Mouse (Mus musculus) kidney, embryonic 15.5 days (tissue): ENCODE data around the gene Ints1. TPM values are rescaled to one million over a fixed set of nuclear protein-coding genes. Genes with fewer than 3 reads are reported as not detected.

Experiments
- ATAC-seq: fragments of 200-750 bp; cut with Nextera tagmentation; replicated peaks from 2 replicates; pipeline ENCODE4 v1.8.0; 2017; ENCODE audit warnings: moderate TSS enrichment; ENCODE audit not compliant: low FRiP score
- H3K27ac ChIP-seq: fragments of 300-500 bp; sonication (generic); 2 replicates; pipeline ENCODE4 v1.5.1; 2015; ENCODE audit warnings: mild to moderate bottlenecking, inconsistent platforms
- H3K27me3 ChIP-seq: fragments of 300-500 bp; sonication (generic); 2 replicates; pipeline ENCODE4 v1.6.1; 2015; ENCODE audit warnings: inconsistent platforms
- H3K36me3 ChIP-seq: fragments of 300-500 bp; sonication (generic); 2 replicates; pipeline ENCODE4 v1.6.1; 2015; ENCODE audit warnings: inconsistent platforms
- H3K4me1 ChIP-seq: fragments of 300-500 bp; sonication (generic); 2 replicates; pipeline ENCODE4 v1.6.1; 2015; ENCODE audit warnings: inconsistent platforms
- H3K4me2 ChIP-seq: fragments of 300-500 bp; sonication (generic); 2 replicates; pipeline ENCODE4 v1.6.1; 2015; ENCODE audit warnings: moderate library complexity, mild to moderate bottlenecking, inconsistent platforms
- H3K4me3 ChIP-seq: fragments of 300-500 bp; sonication (generic); replicated peaks from 2 replicates; pipeline ENCODE4 v1.5.1; 2015; ENCODE audit warnings: mild to moderate bottlenecking, inconsistent platforms
- H3K9ac ChIP-seq: fragments of 300-500 bp; sonication (generic); 2 replicates; pipeline ENCODE4 v1.6.1; 2015; ENCODE audit warnings: mild to moderate bottlenecking, inconsistent platforms
- H3K9me3 ChIP-seq: fragments of 300-500 bp; sonication (generic); replicated peaks from 2 replicates; pipeline ENCODE4 v1.6.1; 2016; ENCODE audit warnings: inconsistent platforms
- WGBS: fragments of 180-500 bp; shearing (Covaris S2); methylation state at CpG from one replicate; pipeline ENCODE4 v1.1.7; 2015; ENCODE audit warnings: mixed read lengths; 5-methylcytosine and 5-hydroxymethylcytosine counted together
- polyA plus RNA-seq: library from polyadenylated mRNA; unstranded; fragments of >200 nt; fragmentation: Nextera tagmentation; extraction: Ambion mirVana; gene quantifications from 2 replicates; pipeline ENCODE4 v1.2.1, GENCODE M21; 2015

Gene Ints1
- polyA plus RNA-seq, 1 experiment from 2014 or later, result 27.7 TPM

- Histone ChIP-seq H3K36me3 (no peaks in the 10 kb centered on the region), H3K27ac (no peak overlapping the region), H3K4me2 (no peak overlapping the region), H3K4me1 (peaks cover 42% of the 10 kb centered on the region), H3K9me3 (no peaks in the 10 kb centered on the region), H3K4me3 (no peak overlapping the region), H3K9ac (no peak overlapping the region), H3K27me3 (no peaks in the 10 kb centered on the region)
- WGBS, result 78% methylated on average over 11 of the region's 11 CpGs
- no peak for ATAC-seq
Measured at GRCm38 (mm10) chr5:139727261-139727660, 48.2 kb downstream of the Ints1 start.

GRCm38 (mm10) chr5:139726186-139726585 lies 49.3 kb downstream of the Ints1 start:
- Histone ChIP-seq H3K36me3 (no peaks in the 10 kb centered on the region), H3K9ac (no peak overlapping the region), H3K27ac (no peak overlapping the region), H3K4me1 (peaks cover 38% of the 10 kb centered on the region), H3K4me3 (no peak overlapping the region), H3K9me3 (no peaks in the 10 kb centered on the region), H3K4me2 (no peak overlapping the region), H3K27me3 (no peaks in the 10 kb centered on the region)
- WGBS, result 84% methylated on average over 3 of the region's 3 CpGs
- no peak for ATAC-seq

- no peak overlapping the region for H3K9ac ChIP-seq
- H3K4me3 ChIP-seq, result no peak overlapping the region
- H3K9me3 ChIP-seq, result no peaks in the 10 kb centered on the region
- peaks cover 24% of the 10 kb centered on the region for H3K4me1 ChIP-seq
- no peaks in the 10 kb centered on the region for H3K27me3 ChIP-seq
- ATAC-seq, result peak; percentile 52; the same call in 1 of the 2 replicates
- 31% methylated on average over 10 of the region's 10 CpGs for WGBS
- no peaks in the 10 kb centered on the region for H3K36me3 ChIP-seq
- H3K27ac ChIP-seq, result peak overlapping the region; percentile 64; the same call in 1 of the 2 replicates
- peak overlapping the region; percentile 36 for H3K4me2 ChIP-seq
Measured at GRCm38 (mm10) chr5:139724336-139725116, 50.9 kb downstream of the Ints1 start.

DNA sequence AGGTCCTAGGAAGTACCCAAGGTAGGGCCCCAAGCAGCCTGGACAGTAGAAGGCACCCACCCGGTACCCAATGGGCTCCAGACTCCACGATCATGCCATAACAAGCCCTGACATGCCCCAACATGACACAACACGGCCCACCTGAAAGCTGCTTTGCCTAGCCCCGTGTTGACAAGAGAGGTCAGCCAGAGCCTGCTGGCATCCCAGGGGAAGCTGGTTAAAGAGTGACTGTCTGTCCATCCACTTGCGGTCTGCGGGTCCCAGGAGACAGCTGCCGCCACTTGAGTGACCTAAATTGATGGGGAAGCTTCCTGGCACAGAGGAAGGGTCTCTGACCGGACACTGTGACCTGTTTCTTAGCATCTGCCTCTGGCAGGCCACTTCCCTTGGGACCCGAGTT lies 52.4 kb downstream of the Ints1 start:
- Histone ChIP-seq H3K27me3 (no peaks in the 10 kb centered on the region), H3K4me1 (peaks cover 30% of the 10 kb centered on the region), H3K36me3 (no peaks in the 10 kb centered on the region), H3K9ac (no peak overlapping the region), H3K27ac (no peak overlapping the region), H3K4me2 (no peak overlapping the region), H3K9me3 (no peaks in the 10 kb centered on the region), H3K4me3 (no peak overlapping the region)
- 60% methylated on average over 9 of the region's 9 CpGs for WGBS
- ATAC-seq, result no peak

DNA sequence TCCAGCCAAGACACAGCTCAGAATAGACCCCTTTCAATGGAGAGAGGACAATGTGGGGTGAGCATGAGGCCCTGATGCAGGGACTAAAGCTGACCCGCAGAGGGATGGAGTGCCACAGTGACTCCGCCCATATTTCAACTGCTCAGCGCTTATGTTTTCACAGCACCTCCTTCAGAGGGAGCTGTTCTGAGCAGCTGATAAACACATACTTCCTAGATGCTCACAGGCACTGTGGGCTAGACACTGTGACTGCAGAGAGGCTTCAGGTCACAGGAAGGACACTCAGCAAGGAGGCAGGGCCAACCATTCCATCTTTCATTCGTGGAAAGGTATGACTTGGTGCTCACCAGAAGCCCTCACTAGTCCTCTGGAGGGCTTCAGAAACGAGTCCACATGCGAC lies 52.8 kb downstream of the Ints1 start:
- no peak for ATAC-seq
- no peak overlapping the region for H3K27ac ChIP-seq
- no peaks in the 10 kb centered on the region for H3K36me3 ChIP-seq
- no peaks in the 10 kb centered on the region for H3K27me3 ChIP-seq
- no peak overlapping the region for H3K4me3 ChIP-seq
- H3K9ac ChIP-seq, result no peak overlapping the region
- WGBS, result 65% methylated on average over 6 of the region's 6 CpGs
- peaks cover 30% of the 10 kb centered on the region for H3K4me1 ChIP-seq
- H3K4me2 ChIP-seq, result no peak overlapping the region
- H3K9me3 ChIP-seq, result no peaks in the 10 kb centered on the region

GRCm38 (mm10) chr5:139718949-139719348 lies 56.5 kb downstream of the Ints1 start:
- Histone ChIP-seq H3K4me2 (no peak overlapping the region), H3K9me3 (no peaks in the 10 kb centered on the region), H3K4me1 (peaks cover 15% of the 10 kb centered on the region), H3K27me3 (no peaks in the 10 kb centered on the region), H3K4me3 (no peak overlapping the region), H3K9ac (no peak overlapping the region), H3K27ac (no peak overlapping the region), H3K36me3 (no peaks in the 10 kb centered on the region)
- no peak for ATAC-seq
- WGBS, result 73% methylated on average over 7 of the region's 7 CpGs

DNA sequence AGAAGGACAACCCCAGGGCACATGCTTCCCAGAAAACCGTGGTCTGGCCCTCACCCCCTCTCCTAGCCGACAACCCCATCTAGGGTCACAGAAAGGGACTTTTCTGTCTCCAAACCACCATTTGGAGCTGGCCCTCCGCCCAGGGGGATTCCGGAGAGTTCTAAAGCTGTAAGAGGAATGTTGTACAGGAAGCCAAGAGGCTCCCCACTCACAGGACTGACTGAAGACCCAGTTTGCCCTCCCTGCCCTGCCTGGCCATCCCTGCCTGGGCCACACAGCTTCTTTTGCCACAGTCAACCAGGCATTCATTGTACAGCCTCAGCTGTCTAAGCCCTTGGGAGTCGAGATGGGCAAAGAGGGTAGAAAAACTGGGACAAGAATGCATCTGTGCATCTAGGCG lies 56.9 kb downstream of the Ints1 start:
- H3K9me3 ChIP-seq, result no peaks in the 10 kb centered on the region
- no peaks in the 10 kb centered on the region for H3K36me3 ChIP-seq
- H3K27me3 ChIP-seq, result no peaks in the 10 kb centered on the region
- no peak overlapping the region for H3K4me3 ChIP-seq
- no peak overlapping the region for H3K4me2 ChIP-seq
- 68% methylated on average over 6 of the region's 6 CpGs for WGBS
- H3K4me1 ChIP-seq, result peaks cover 15% of the 10 kb centered on the region; the same call in 1 of the 2 replicates
- H3K9ac ChIP-seq, result no peak overlapping the region
- H3K27ac ChIP-seq, result no peak overlapping the region; the same call in 1 of the 2 replicates
- no peak for ATAC-seq

GRCm38 (mm10) chr5:139717723-139718122 lies 57.8 kb downstream of the Ints1 start:
- Histone ChIP-seq H3K27ac (no peak overlapping the region), H3K4me2 (no peak overlapping the region), H3K4me3 (no peak overlapping the region), H3K9ac (no peak overlapping the region), H3K27me3 (no peaks in the 10 kb centered on the region), H3K36me3 (no peaks in the 10 kb centered on the region), H3K9me3 (no peaks in the 10 kb centered on the region), H3K4me1 (peaks cover 9% of the 10 kb centered on the region; the same call in 1 of the 2 replicates)
- WGBS, result 98% methylated on average over 2 of the region's 2 CpGs
- ATAC-seq, result peak; percentile 27; the same call in 1 of the 2 replicates

- H3K9ac ChIP-seq, result no peak overlapping the region
- ATAC-seq, result no peak
- H3K36me3 ChIP-seq, result peaks cover 27% of the 10 kb centered on the region; the same call in 1 of the 2 replicates
- no peak overlapping the region for H3K4me3 ChIP-seq
- no peak overlapping the region for H3K4me2 ChIP-seq
- H3K27me3 ChIP-seq, result no peaks in the 10 kb centered on the region
- H3K4me1 ChIP-seq, result 0 out of 2 replicates have a peak, but pooled peaks cover 4% of the 10 kb centered on the region
- 93% methylated on average over 10 of the region's 10 CpGs for WGBS
- no peaks in the 10 kb centered on the region for H3K9me3 ChIP-seq
- H3K27ac ChIP-seq, result no peak overlapping the region
Measured at GRCm38 (mm10) chr5:139706496-139706895, 69.0 kb downstream of the Ints1 start.

- Histone ChIP-seq H3K9me3 (no peaks in the 10 kb centered on the region), H3K36me3 (peaks cover 6% of the 10 kb centered on the region; the same call in 1 of the 2 replicates), H3K9ac (no peak overlapping the region), H3K27me3 (no peaks in the 10 kb centered on the region), H3K4me3 (no peak overlapping the region), H3K27ac (no peak overlapping the region), H3K4me2 (no peak overlapping the region), H3K4me1 (0 out of 2 replicates have a peak, but pooled peaks cover 4% of the 10 kb centered on the region)
- 72% methylated on average over 2 of the region's 2 CpGs for WGBS
- 0 out of 2 replicates have a peak, but pooled peaks have one; percentile 43 for ATAC-seq
Measured at GRCm38 (mm10) chr5:139702905-139703304, 72.6 kb downstream of the Ints1 start.

- 0 out of 2 replicates have a peak, but pooled peaks have one; percentile 22 for ATAC-seq
- 50% methylated on average over 10 of the region's 10 CpGs for WGBS
- no peak overlapping the region for H3K9ac ChIP-seq
- H3K9me3 ChIP-seq, result no peaks in the 10 kb centered on the region
- no peak overlapping the region for H3K27ac ChIP-seq
- H3K4me1 ChIP-seq, result 0 out of 2 replicates have a peak, but pooled peaks cover 4% of the 10 kb centered on the region
- no peak overlapping the region for H3K4me2 ChIP-seq
- H3K36me3 ChIP-seq, result peaks cover 6% of the 10 kb centered on the region; the same call in 1 of the 2 replicates
- H3K27me3 ChIP-seq, result no peaks in the 10 kb centered on the region
- no peak overlapping the region for H3K4me3 ChIP-seq
Measured at GRCm38 (mm10) chr5:139702236-139702635, 73.2 kb downstream of the Ints1 start.
